Mouse (Mus musculus) kidney, adult 9 months (tissue): ENCODE results near the gene Lonp1.
"Not testable (repeated sequence)": the region's sequence is repeated elsewhere in the genome, so short reads cannot be mapped to it uniquely, and the experiment has no call there.

Experiments used
- DNase-seq: peaks from one replicate; pipeline ENCODE4 v3.0.0; 2022

Gene Lonp1

DNA sequence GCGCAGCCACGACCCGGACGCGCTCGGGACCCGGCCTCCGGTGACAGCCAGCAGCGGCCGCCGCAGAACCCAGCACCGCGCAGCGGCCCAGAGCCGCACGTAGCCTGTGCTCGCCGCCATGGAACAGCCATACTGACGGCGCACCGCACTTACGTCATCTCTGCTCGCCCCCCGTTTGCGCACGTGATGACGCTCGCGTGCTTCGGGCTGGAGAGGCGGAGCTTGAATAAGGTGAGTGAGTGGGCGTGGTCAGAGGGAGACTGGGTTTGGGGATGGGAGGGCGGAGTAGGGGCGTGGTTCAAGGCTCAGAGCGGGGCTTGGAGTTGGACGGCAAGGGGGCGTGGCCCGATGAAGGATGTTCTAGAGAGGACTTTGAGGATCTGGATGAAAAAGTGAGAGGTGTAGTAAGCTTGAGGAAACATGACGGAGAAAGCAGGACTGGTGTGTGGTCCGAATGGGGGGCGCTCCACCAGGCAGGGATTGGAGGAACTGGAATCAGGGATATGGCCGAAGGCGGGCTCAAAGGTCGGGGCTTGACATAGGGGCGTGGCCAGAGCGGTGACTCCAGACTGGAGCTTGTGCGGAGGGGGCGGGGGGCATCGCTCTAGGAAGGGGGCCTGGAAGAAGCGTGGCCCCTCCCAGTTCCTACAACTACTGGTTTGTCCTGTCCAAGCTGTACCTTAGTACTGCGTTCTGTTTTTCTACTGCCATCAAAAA is at the start of gene Lonp1:
TSS of gene Lonp1 (minus strand) at position 134 of the 717 bp plus-strand sequence.
- DNase-seq = peak; percentile 99

DNA sequence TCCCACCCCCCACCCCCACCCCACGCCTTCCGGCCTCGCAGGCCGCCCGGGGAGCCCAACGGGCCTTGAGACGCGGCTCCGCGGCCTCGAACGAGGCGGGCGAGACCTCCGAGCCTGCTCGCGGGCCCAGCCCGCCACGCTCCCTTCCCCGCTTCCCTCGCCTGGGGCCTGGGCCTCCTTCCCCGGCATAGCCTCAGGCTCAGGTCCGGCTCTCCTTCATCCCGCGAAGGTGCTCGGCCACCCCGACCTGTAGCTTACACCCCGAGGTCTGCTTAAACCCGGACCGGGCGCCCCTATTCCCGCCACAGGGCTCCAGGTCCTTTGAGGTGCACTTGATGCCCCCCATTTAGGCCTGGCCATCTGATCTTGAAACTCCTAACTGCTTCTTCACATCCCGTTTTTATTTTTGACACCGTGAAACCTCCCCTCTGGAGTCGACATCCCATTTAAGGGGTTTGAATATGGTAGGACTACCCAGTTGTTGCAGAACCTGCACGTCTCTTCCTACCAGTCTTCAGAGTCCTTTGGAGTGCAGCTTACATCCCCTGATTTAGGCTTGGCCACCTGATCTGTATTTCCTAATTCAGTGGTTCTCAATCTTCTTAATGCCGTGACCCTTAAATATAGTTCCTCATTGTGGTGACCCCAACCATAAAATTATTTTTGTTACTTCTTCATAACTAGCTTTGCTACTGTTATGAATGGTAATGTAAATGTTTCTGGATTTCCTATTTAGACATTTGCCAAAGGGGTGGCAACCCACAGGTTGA is 47.1 kb upstream of the Lonp1 start:
- peak; percentile 29 for DNase-seq

DNA sequence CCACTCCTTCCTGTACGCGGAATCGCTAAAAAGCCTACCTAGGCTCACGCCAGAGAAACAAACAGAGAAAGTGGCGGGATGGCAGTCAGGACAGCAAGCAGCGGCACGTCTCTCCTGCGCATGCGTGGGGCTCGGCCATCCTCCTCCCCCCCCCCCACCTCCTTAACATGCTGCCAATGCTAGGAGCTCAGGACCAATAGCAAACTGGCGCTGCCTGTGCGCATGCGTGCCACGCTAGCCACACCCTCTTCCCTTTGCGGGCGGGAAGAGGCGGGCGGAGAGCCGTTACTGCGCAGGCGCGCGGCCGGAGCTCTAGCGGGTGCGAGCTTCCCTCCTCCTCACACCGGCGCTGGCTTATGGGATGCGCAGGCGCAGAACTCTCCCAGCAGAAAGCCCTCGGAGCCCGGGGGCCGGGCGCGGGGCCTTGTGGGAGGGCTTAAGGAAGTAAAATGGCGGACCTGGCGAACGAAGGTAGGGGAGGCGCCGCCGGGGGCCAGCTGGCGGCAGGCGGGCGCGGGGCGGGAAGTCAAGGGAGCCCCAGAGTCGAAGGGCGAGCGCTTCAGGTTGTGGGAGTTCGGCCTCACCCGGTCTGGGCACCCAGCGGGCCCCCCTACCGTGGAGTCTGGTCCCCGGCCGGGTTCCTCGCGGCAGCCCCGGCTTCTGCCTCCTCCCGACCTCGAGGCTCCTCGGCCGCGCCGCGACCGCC is 46.4 kb upstream of the Lonp1 start, which contains the start of gene Ranbp3:
TSS of gene Ranbp3 (plus strand) at position 354 of the 706 bp plus-strand sequence.
- DNase-seq = peak; percentile 99

DNA sequence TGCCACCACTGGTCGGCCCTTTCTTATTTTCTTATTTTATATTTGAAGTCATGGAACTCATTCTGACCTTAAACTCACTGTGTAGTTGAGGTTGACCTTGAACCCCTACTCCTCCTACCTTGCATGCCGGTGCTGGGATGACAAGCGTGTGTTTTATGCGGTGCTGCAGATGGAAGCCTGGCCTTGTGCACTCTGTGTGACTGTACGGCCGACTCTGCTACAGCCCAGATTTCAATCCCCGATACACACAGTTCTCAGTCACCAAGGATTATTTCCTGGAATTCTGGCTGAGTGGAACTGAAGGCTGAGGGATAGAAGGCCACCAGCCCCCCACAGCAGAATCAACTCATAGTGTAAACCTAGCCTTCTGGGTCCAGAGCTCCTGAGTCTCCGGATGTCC is 43.1 kb upstream of the Lonp1 start:
- no peak for DNase-seq

DNA sequence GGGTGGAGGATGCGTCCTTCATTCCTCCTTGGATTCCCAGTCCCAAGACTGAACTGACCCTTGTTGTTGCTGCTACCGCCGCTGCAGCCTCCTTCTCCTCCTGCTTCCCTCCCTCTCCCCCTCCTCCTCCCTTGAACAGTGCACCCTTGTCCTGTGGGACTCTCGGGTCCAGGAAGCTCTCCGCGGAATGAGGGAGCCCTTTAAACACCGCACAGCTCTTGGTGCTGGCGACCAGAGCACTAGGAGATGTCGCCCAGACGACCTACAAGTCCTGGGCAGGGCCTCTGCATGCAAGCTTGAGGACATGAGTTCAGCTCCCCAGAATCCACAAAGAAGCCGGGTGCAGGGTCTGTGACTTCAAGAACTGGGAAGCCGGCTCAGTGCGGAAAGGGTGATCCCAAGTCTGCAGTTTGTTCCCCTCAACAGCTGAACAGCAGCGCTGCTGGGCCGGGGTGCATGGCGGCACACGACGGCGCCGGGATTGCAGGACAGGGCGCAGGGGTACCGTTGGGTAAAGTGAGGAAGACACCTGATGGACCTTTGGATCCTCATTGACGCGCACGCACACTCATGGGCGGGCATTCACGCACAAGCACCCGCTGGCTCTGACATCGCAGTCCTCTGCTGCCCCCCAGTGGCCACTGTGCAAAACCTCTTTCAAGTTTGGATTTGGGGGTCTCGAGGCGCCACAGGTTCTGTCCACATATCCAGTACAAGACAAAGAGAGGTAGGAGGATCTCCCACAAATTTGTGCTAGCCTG is 41.9 kb upstream of the Lonp1 start:
- DNase-seq = peak; percentile 77

DNA sequence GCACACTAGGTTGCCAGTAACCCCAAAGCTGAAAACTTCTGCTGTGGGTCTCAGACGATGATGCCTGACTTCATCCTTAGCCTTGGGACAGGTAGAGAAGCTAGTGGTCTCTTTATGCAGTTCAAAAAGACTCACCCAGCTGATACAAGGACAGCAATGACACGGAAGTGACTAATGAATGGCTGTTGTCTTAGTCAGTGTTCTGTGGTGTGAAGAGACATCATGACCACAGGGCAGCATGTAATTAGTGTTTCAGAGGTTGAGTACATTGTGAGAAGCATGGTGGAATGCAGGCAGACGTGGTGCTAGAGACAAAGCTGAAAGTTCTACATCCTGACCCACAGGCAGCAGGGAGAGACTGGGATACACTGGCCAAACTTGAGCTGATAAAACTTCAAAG is 40.9 kb upstream of the Lonp1 start:
- no peak for DNase-seq

DNA sequence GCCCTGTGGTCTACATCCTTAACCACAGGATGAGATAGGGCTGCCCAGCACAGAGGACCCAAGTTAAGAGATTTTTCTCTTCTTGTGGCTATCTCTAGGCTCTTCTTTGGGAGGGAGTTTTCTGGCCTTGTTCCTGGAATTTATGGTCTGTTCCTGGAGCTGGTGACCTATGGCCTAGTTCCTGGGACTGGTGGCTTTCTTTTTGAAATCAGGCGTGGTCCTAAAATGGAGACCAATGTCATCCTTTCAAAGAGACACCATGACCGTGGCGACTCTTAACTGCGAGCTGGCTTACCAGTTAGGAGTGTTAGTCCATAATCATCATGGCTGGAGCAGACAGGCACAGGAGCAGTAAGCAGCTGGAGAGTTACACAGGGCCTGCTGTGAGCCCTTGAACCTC is 39.7 kb upstream of the Lonp1 start:
- DNase-seq = no peak

DNA sequence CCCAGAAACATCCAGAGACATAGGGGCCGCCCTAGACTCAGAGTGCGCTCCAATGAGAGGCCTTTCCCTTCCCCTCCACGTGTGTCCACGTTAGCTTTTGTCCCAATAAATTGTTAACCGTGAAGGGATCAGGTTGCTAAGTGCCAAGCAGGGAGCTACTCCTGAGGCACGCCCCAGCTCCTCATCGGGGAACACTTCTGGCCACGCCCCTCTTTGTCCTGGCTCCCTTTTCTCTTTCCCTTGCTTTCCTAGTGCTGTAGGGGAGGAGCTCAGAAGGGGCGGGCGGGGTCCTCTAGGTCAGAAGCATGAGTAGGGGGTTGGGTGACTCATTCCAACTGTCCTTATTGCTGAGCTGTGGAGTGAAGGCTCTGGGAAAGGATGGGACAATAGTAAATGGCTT is 37.6 kb upstream of the Lonp1 start:
- DNase-seq = no peak

DNA sequence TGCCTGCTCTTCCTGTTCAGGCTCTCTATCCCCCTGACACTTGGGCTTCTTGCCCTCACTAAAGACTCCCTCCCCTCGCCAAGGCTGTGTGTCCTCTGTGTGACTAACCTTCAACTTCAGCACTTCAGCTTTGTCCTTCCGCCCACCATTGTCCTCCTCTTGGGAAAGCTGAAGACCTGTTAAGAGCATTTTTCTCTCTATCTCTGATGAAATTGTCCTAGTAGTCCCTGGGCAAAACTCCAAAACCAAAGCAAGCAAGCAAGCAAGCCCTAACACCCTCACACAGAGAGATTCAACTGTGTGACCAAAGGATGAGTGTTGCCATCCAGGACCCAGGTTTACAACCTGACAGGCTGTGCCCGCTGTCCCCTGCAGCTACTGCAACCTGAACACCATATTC is 37.0 kb upstream of the Lonp1 start:
- DNase-seq = no peak

DNA sequence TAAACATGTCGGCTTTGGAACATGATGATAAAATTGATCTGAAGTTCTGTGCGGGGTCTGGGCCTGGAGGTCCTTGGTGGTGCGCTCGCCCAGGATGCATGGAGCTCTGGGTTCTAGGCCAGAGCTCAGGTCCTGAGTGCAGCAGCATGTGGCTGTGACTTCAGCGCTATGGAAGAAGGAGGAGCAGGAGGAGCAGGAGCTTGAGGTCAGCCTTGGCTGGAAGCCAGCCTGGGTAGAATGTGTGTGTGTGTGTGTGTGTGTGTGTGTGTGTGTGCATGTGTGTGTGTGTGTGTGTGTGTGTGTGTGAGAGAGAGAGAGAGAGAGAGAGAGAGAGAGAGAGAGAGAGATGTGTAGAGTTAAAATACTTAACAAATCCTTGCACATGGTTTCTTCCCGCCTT is 29.5 kb upstream of the Lonp1 start:
- DNase-seq = no peak

DNA sequence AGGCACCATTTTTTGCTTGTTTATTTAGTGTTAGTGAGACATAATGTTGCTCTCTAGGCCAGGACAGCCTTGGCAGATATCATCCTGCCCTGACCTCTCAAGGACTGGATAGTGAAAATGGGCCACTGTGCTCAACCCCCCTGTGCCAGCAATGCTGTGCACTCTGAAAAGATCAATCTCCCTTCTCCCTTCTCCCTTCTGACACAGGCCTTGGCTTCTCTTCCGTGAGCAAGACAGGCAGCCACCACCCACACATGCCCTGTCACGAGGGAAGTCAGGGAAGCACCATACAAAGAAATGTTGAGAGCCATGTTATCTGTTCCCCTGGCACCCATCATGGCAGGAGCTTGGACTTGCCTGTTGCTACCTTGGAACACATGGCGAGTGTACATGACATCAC is 28.6 kb upstream of the Lonp1 start:
- DNase-seq = no peak

DNA sequence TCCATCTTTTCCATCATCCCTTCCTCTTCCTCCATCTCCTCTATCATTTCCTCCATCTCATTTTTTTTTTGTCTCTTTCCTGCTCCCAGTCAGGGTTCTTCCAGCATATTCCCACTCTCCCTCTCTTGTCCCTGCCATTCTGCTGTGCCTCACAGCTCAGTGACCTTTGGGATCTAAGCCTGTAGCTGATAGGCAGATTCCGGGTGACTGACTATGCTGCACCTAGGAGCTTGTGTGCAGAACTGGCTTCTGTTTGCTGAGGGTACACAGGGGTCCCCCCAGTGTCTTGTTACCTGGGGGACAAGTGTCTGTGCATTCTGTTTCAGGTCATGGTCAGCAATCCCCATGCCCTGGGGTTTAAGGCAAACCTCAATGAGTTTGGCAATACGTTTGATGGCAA is 28.1 kb upstream of the Lonp1 start:
- DNase-seq = no peak

DNA sequence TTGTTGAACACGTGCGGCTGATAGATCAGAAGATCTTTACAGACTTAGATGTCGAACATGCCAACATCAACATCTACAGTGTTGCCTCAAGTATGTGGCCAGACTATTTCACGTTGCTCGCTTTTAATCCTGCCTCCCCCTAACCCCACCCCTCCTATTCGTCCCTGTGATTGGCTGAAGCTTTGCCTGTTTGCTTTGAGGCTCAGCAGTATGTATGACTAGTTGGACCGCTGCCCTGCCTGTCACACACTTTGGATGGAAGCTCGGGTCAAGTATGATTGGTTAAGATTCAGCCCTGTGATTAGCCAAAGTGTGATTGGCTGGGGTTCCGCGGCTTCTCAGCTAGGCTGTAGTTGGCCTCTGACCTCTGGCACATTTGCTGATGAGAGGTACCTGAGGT is 25.1 kb upstream of the Lonp1 start:
- peak; percentile 29 for DNase-seq

DNA sequence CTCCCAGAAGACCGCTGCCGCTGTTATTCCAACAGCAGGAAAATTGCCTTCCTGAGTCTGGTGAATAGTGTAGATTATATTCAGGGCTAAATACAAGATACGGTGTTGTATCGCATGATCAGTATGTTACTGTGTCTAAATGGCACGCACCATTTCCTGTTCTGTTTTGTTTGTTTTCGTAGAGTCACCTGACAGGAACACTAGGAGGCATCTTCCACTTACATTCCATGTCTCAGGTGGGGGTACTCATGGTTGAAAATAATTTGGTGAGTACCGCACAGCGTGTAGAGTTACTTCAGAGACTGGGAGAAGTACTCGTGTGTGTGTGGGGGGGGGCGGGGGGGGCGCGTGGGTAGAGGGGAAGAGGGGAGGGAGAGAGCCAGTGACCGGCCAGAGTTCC is 20.9 kb upstream of the Lonp1 start:
- DNase-seq = no peak

DNA sequence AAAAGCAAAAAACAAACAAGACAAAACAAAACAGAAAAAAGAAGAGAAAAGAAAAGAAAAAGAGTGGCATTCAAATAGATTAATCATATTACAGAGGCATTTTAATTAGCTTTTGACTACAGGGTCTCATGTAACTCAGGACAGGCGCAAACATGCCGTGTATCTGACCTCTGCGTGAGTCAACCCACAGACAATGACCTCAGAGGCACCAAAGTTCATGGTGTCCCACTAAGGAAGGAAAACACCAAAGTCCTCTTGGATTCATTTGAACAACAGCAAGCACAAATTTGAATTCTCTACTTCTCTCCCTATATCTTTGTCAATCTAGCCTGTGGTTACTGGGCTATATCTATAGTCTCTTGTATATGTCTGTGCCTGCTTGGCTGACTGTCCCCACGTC is 16.6 kb upstream of the Lonp1 start:
- DNase-seq = no peak

DNA sequence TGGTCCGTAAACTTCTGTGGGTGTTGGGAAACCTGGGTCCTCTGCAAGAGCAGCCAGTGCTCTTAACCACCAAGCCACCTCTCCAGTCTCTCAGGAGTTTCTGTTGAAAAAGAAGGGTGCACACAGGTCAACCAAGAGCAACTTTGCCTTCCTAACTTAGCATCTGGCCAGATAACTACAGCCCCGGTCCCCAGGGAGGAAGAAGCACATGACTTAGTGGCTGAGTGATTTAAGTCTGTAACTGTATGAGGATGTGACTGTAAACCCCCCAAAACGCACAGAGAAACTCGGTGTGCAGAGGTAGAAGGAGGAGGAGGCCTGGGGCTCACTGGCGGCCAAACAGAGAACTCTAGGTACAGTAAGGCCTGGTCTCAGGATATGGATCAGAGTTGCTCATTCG is 7.3 kb upstream of the Lonp1 start:
- DNase-seq = no peak

DNA sequence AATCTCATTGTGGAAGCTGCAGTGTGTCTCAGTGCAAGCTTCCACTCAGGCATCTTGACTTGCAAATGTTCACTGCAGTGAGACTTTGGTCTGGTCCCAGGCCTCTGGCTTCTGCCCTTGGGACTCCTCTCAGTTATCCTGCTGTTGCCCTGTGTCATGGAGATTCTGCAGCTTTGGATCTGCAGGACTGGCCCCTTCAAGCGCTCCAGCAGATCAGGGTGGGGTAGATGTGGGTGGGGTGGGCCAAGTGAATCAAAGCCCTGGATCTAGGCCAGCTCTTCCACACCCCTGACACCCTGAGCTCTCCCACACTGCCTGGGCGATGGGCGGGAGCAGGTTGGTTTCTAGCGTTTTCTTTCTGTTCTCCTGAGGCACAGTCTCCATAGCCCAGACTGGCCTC is 5.1 kb upstream of the Lonp1 start:
- DNase-seq = no peak

DNA sequence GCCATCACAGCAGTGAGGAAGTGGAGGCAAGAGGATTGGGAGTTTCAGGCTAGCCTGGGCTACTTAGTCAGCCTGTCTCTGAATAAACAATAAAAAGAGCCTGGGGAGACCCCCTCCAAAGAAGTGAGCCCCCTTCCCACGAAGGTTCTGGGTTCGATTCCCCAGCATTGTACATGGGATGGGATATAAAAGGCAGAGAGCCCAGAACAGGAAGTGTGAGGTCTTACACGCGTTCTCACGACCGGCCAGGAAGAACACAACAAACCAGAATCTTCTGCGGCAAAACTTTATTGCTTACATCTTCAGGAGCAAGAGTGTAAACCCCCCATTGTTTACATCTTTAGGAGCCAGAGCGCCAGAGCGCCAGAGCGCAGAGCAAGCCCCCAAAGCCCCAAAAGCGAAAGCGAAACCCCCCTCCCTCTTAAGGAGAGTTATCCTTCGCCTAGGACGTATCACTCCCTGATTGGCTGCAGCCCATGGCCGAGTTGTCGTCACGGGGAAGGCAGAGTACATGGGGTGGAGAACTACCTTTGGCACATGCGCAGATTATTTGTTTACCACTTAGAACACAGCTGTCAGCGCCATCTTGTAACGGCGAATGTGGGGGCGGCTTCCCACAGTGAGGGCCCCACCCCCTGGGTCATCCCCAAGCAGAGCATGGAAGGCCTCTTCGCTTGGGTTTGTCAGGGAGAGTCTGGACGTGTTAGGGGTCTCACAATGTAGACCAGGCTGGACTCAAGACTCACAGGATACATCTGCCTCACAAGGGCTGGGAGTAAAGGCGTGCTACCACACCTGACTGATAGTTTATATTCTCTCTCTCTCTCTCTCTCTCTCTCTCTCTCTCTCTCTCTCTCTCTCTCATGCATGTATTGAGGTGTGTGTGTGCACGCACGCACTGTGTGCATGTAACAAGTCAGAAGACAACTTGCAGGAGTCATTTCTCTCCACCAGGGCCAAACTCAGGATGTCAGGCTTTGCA is 3.4 kb upstream of the Lonp1 start:
- not testable (repeated sequence) for DNase-seq

DNA sequence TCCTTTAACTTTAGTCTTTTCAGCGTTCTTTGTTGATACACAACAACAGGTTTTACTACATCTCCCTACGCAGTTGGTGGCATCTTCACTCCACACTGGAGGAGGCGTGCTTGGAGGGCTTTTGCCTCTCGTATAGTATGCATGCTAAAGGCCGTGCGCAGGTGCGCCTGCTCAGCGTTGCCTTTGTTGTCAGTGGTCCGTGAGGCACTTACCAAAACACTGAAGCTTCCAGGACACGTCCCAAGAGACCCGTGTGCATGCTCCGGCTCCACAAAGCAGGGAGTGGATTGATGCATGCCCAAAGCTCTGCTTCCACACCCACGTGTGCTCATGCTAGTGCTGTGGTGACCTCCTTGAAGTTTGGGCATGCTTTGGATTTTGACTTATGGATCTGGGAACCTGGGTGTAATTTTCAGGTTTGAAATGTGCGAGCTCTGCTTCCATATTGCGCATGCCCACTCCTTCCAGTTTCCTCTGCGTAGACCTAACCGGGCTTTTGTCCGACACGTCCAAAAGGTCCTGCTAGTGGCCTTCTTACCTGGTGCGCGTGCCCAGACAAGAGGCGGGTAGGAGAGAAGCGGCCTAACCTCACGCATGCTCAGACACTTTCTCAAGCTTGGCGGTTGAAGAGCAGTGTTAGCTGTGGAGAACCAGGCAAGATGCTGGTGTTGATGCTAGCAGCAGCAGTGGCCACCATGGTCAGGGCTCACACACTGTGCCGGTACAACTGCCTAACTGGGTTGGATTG is 1.0 kb upstream of the Lonp1 start, which contains the start of gene Catsperd:
TSS of gene Catsperd (plus strand) at position 614 of the 748 bp plus-strand sequence.
- DNase-seq = peak; percentile 75

DNA sequence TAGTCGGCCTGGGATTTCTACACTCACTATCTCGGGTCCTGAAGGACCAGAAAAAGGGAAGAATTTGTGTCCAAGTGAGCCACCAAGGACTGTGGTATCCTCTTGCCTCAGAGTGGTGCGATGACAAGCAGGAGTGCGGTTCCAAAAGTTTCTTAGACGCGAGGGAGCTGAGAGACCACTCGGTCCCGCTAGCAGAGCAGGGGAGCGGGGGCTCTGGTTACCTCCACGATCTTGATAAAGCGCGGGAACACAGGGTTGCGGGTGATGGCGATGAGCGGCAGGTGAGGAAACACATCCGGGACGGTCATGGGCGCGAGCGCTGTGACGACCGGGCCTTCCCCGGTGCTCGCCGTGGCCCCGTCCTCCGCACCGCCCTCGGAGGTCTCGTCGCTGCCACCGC is 427 bp downstream of the Lonp1 start:
- no peak for DNase-seq

DNA sequence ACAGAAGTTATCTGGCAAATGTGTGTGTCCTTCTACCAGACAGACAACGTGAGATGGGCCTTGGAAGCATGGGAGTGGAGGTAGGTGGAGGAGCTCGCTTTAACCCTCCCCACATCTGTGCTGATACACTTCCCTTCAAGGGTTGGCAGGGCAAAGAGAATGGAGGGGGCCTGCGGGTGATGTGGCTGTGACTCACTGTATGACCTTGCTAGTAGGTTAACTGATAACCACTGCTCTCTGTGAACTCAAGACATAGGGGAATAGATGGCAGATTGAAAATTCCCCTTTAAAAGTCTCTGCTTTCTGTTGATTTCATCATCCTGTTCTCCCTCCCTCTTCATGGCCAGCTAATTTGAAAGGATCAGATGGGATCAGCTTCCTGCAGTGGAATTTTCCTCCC is 1.2 kb downstream of the Lonp1 start:
- no peak for DNase-seq
